8 mouse cellular contexts compared by ENCODE assay signal in genomic region chr9:45417245-45417644, GRCm38 (mm10). TPM values are rescaled to one million over a fixed set of nuclear protein-coding genes. Genes with fewer than 3 reads are reported as not detected.
DNase-seq lines count a peak whose midpoint lies in the region; ATAC-seq and TF ChIP-seq lines count a peak whose summit lies in the region.

No protein-coding gene starts in this region.

- no peak for TF ChIP-seq POLR2A in bone marrow macrophage, adult 2 months (IDR thresholded peaks at IDR 0.05; ENCODE audit: borderline replicate concordance, low read depth, low read length)

- H3K4me3 ChIP-seq in bone marrow macrophage, adult 2 months (ENCODE audit: insufficient read depth, low read length): peak overlapping the region; percentile 42
- 0 out of 2 replicates have a peak overlapping the region, but pooled peaks have one; percentile 6 for H3K4me3 ChIP-seq in kidney, embryonic 15.5 days (replicated peaks)
- H3K4me3 ChIP-seq in lung, embryonic 15.5 days: peak overlapping the region; percentile 11; the same call in 1 of the 2 replicates

- 29% methylated on average over 8 of the region's 8 CpGs for WGBS in kidney, embryonic 15.5 days
- 16% methylated on average over 8 of the region's 8 CpGs for WGBS in lung, embryonic 15.5 days

- H3K27me3 ChIP-seq in kidney, embryonic 15.5 days: 0 out of 2 replicates have a peak, but pooled peaks cover 4% of the 10 kb centered on the region
- 0 out of 2 replicates have a peak, but pooled peaks cover 4% of the 10 kb centered on the region for H3K27me3 ChIP-seq in lung, embryonic 15.5 days

- peak; percentile 53 for TF ChIP-seq CTCF in bone marrow macrophage, adult 2 months (IDR thresholded peaks at IDR 0.05; ENCODE audit: low read depth, low read length)

- no peak overlapping the region for H3K27ac ChIP-seq in bone marrow macrophage, adult 2 months (ENCODE audit: insufficient read depth, low read depth, low read length)
- no peak overlapping the region for H3K27ac ChIP-seq in kidney, embryonic 15.5 days
- no peak overlapping the region for H3K27ac ChIP-seq in lung, embryonic 15.5 days

- 0 out of 2 replicates have a peak overlapping the region, but pooled peaks have one; percentile 21 for H3K9ac ChIP-seq in kidney, embryonic 15.5 days
- no peak overlapping the region for H3K9ac ChIP-seq in lung, embryonic 15.5 days

- H3K9me3 ChIP-seq in kidney, embryonic 15.5 days (replicated peaks): no peaks in the 10 kb centered on the region
- no peaks in the 10 kb centered on the region for H3K9me3 ChIP-seq in lung, embryonic 15.5 days

- no peaks in the 10 kb centered on the region for H3K4me1 ChIP-seq in bone marrow macrophage, adult 2 months (ENCODE audit: control insufficient read depth, insufficient read depth, low read length)
- H3K4me1 ChIP-seq in kidney, embryonic 15.5 days: peaks cover 7% of the 10 kb centered on the region
- no peaks in the 10 kb centered on the region; the same call in 1 of the 2 replicates for H3K4me1 ChIP-seq in lung, embryonic 15.5 days

- H3K4me2 ChIP-seq in kidney, embryonic 15.5 days: peak overlapping the region; percentile 33; the same call in 1 of the 2 replicates
- peak overlapping the region; percentile 41; the same call in 1 of the 2 replicates for H3K4me2 ChIP-seq in lung, embryonic 15.5 days

- no peaks in the 10 kb centered on the region for H3K36me3 ChIP-seq in kidney, embryonic 15.5 days
- H3K36me3 ChIP-seq in lung, embryonic 15.5 days: no peaks in the 10 kb centered on the region

- ATAC-seq in CD4-positive, CD25-positive, alpha-beta regulatory T cell, adult 4 months: peak; percentile 97
- ATAC-seq in erythroid progenitor cell, adult 5-6 weeks (replicated peaks; ENCODE audit: low FRiP score, poor library complexity, severe bottlenecking): peak; percentile 51
- no peak; the same call in 1 of the 2 replicates for ATAC-seq in kidney, embryonic 15.5 days (replicated peaks; ENCODE audit: low FRiP score)
- no peak for ATAC-seq in lung, embryonic 15.5 days (ENCODE audit: borderline replicate concordance, extremely low read depth, low FRiP score, low TSS enrichment)

- DNase-seq in heart, adult 18-20 months: peak; percentile 42 to 65
- no peak for DNase-seq in heart, adult 11 months
- DNase-seq in spleen, postnatal 36 days (ENCODE audit: low spot score in 2 of 2): peak; percentile 51 to 52

RNA-seq across cellular contexts. Expression of gene Dscaml1, which starts 9.2 kb away (rescaled TPM):
- total RNA-seq in heart, adult 18-20 months (2021): under 1 TPM in 1 of 2 experiments, not detected in 1; 0.28 TPM
- not detected for polyA plus RNA-seq in CD4-positive, CD25-positive, alpha-beta regulatory T cell, adult 4 months (2017; shearing (Covaris generic))
- polyA plus RNA-seq in bone marrow macrophage, adult 2 months (2012; ENCODE audit: insufficient read depth, insufficient read length, missing spikeins): not detected in 2 replicates
- total RNA-seq in erythroid progenitor cell, adult 5-6 weeks (2015; ENCODE audit: low replicate concordance): not detected in 2 replicates
- not detected in 2 replicates for total RNA-seq in erythroid progenitor cell, adult 5-6 weeks (2017; ENCODE audit: low replicate concordance)
- 0.13 and 0.30 TPM in 2 replicates for polyA plus RNA-seq in kidney, embryonic 15.5 days (2015; fragmentation: Nextera tagmentation; extraction: Ambion mirVana)
- 0.10 and 0.27 TPM in 2 replicates for polyA plus RNA-seq in lung, embryonic 15.5 days (2015; fragmentation: Nextera tagmentation; extraction: Ambion mirVana)

RNA-seq across cellular contexts. Expression of gene Fxyd2, which starts 17.8 kb away (rescaled TPM):
- 1 to 10 TPM; 2.6 to 7.9 TPM for total RNA-seq in heart, adult 18-20 months (2021)
- not detected for polyA plus RNA-seq in CD4-positive, CD25-positive, alpha-beta regulatory T cell, adult 4 months (2017; shearing (Covaris generic))
- 225 and 245 TPM in 2 replicates for polyA plus RNA-seq in bone marrow macrophage, adult 2 months (2012; ENCODE audit: insufficient read depth, insufficient read length, missing spikeins)
- total RNA-seq in erythroid progenitor cell, adult 5-6 weeks (2015; ENCODE audit: low replicate concordance): 2.5 TPM in 1 of 2 replicates, not detected in the other
- total RNA-seq in erythroid progenitor cell, adult 5-6 weeks (2017; ENCODE audit: low replicate concordance): not detected in 2 replicates
- polyA plus RNA-seq in kidney, embryonic 15.5 days (2015; fragmentation: Nextera tagmentation; extraction: Ambion mirVana): 451 and 476 TPM in 2 replicates
- polyA plus RNA-seq in lung, embryonic 15.5 days (2015; fragmentation: Nextera tagmentation; extraction: Ambion mirVana): 1.7 and 3.3 TPM in 2 replicates

RNA-seq across cellular contexts. Expression of gene Fxyd6, which starts 47.3 kb away (rescaled TPM):
- 10 to 100 TPM; 15.0 TPM for total RNA-seq in heart, adult 18-20 months (2021)
- not detected for polyA plus RNA-seq in CD4-positive, CD25-positive, alpha-beta regulatory T cell, adult 4 months (2017; shearing (Covaris generic))
- polyA plus RNA-seq in bone marrow macrophage, adult 2 months (2012; ENCODE audit: insufficient read depth, insufficient read length, missing spikeins): not detected in 2 replicates
- total RNA-seq in erythroid progenitor cell, adult 5-6 weeks (2015; ENCODE audit: low replicate concordance): not detected in 2 replicates
- not detected in 2 replicates for total RNA-seq in erythroid progenitor cell, adult 5-6 weeks (2017; ENCODE audit: low replicate concordance)
- 178 and 187 TPM in 2 replicates for polyA plus RNA-seq in kidney, embryonic 15.5 days (2015; fragmentation: Nextera tagmentation; extraction: Ambion mirVana)
- 45.4 and 50.4 TPM in 2 replicates for polyA plus RNA-seq in lung, embryonic 15.5 days (2015; fragmentation: Nextera tagmentation; extraction: Ambion mirVana)

Comparison
In these comparisons a context has a peak if more than half of its experiments do, and no peak if none do; other contexts are left out.
1. ATAC-seq: peak in CD4-positive, CD25-positive, alpha-beta regulatory T cell, adult 4 months (single experiment) and erythroid progenitor cell, adult 5-6 weeks (single experiment); none in kidney, embryonic 15.5 days (single experiment) and lung, embryonic 15.5 days (single experiment).
2. RNA of gene Fxyd2, which starts 17.8 kb away (polyA plus RNA-seq): 451 to 476 TPM in kidney, embryonic 15.5 days and 225 to 245 TPM in bone marrow macrophage, adult 2 months; 1.7 to 3.3 TPM in lung, embryonic 15.5 days and not detected in CD4-positive, CD25-positive, alpha-beta regulatory T cell, adult 4 months; every median in the first group is over 10 times any median in the second.
3. RNA of gene Fxyd6, which starts 47.3 kb away (polyA plus RNA-seq): 178 to 187 TPM in kidney, embryonic 15.5 days and 45.4 to 50.4 TPM in lung, embryonic 15.5 days; not detected in bone marrow macrophage, adult 2 months and not detected in CD4-positive, CD25-positive, alpha-beta regulatory T cell, adult 4 months; every median in the first group is over 10 times any median in the second.
4. Peak in every context shown above with its lines, with median percentiles within 50 percentile points of each other: H3K4me3 ChIP-seq.